Mouse (Mus musculus): ENCODE measurements around the gene Sec22c.

Sec22c gene

GRCm38 (mm10) chr9:121690734-121691133 lies 14.6 kb downstream of the Sec22c start:
- DNase-seq = no peak

DNA sequence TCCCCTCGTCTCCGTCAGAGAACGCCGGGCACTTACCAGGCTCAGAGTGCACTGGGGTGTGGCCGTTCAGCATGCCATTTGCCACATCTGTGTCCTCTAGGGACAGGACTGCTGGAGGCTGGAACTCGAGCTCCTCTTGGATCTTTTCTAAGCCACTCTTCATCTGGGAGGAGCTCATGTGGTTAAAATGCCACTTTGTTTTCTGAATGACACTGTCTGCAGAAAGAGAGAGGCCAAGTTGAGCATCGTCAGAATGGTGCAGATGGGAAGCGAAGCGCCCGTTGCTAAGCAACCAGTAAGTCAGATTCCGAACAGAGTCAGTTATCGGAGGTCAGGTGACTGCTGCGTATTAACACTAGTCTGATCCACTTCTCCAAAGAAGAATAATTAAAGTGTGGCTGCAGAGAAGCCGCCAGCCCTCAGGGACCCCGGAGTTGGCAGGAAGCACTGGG lies 15.1 kb downstream of the Sec22c start:
- DNase-seq = no peak

- no peak for DNase-seq
These were observed 20.6 kb downstream of the Sec22c start for GRCm38 (mm10) chr9:121684702-121685101.

DNA sequence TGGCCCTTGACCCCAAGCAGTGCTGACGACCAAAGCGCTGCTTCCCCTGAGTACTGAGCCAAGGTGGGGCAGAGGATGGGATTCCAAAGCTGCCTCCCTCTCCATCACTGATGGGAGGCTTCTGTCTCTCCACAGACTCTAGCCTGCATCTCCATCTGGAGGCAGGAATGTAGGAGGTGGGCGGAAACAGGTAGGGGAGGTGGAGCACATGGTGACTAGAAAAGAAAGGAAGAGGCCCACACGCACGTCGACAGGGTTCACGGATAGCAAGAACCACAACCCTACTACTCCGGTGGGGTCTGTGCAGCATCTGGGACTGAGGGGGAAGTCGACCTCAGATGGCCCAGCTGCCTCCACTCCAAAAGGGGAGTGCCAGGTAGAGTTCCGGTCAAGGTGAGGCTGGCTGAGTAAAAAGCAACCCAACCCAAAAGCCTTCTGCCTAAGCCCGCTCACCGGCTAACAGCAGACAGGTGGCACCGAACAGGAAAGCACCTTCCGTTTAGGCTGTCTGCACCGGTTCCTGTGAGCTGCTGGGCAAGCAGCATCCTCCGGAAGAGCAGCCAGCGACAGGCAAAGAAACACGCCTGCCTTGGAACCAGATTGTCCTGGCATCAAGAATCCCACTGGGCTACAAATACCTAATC lies 23.1 kb downstream of the Sec22c start:
- DNase-seq = peak; percentile 14 to 23

DNA sequence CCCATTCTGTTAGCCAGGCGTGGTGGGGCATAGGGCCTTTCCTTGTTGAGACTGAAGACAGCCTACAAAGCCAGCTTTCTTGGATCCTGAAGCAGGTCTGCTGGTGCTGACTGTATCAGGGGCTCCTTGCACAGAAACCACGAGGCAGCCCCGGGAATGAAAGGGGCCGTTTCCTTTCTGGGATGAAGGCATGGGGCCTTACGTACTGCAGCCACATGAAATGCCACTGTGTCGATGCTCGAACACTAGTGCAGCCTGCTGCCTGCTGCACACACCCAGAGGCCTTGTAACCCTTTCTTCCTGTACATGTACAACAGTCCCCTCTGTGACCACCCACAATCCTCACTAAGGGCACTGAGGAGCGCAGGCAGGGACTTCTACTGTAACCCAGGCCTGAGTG lies 24.1 kb downstream of the Sec22c start:
- no peak for DNase-seq

DNA sequence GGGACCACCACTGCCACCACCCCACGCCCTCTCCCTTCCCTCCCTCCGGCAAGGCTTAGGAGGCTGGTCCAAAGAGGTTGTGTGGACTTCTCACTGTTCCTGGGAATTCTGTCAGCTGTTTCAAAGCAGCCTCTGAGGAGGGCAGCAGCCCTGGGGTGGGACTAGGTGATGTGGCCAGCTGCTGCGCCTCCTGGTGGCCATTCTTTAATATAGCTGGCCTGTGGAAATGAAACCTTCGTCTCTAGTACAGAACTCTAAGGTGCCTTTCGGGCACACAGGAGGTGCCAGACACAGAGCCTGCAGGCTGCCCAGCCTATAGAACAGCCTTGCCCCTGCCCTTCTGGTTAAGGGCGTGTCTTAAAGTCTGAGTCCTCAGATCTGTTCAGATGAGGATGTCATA lies 25.7 kb downstream of the Sec22c start:
- DNase-seq = peak; percentile 75

GRCm38 (mm10) chr9:121677476-121677875 lies 27.8 kb downstream of the Sec22c start:
- DNase-seq = peak in 1 of 2 experiments; percentile 16

- DNase-seq = peak; percentile 27 to 28
These were observed 28.2 kb downstream of the Sec22c start for GRCm38 (mm10) chr9:121677069-121677468.

DNA sequence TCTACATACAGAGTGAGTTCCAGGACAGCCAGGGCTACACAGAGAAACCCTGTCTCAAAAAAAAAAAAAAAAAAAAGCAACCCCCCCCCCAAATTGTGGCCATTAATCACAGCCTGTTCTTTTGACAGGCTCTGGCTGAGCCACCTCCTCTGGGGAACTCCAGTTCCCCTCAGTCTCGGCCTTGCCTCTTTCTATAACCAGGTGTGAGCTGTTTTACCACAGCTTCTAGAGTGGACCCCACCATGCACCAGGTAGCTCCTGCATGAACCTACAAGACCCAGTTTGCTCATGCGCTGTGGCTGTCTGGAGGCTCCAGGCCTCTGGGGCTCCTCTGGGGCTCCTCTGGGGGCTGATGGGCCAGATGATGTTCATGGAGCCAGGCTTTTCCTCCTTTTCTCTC lies 29.7 kb downstream of the Sec22c start:
- DNase-seq = peak; percentile 48 to 50

GRCm38 (mm10) chr9:121675011-121675410 lies 30.3 kb downstream of the Sec22c start:
- peak; percentile 82 to 88 for DNase-seq

- peak; percentile 41 to 51 for DNase-seq
These were observed 31.6 kb downstream of the Sec22c start for GRCm38 (mm10) chr9:121673716-121674115.

DNA sequence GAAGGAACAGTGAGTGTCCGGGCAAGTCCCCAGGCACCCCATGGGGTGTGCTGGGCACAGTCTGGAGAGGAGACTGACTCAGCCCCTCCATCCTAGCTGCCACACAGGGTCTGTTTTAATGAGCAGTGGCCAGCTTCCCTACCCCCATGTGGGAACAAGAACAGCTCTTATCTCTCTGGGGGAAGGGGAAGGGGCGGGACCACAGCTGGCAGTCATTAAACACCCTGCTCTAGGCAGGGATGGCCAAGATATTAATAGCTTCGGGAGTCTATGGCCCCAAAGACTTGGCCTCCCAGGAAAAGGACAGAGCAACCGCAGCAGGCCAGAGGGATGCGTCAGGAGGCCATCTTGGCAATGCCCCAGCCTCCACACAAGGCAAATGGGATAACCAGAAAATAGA lies 33.0 kb downstream of the Sec22c start:
- DNase-seq = peak in 1 of 2 experiments; percentile 14

DNA sequence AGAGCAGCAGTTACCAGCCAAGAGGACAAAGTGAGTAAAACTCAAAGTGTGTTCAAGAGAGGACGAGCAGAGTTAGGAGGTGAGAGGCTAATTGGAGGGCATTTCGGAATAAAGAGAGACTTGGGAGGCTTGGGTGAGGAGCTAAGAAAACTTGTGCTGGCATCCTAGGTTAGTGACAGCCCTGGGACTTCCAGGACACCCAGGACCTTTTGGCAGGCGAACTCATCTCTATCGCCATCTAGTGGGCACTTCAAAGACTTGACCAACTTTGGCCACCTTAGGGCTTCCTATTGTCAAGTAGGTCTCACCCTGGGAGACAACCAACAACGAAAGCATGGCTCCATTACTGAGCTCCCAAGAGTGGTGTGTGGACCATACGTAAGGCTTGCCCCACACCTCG lies 34.0 kb downstream of the Sec22c start:
- peak; percentile 62 to 65 for DNase-seq

DNA sequence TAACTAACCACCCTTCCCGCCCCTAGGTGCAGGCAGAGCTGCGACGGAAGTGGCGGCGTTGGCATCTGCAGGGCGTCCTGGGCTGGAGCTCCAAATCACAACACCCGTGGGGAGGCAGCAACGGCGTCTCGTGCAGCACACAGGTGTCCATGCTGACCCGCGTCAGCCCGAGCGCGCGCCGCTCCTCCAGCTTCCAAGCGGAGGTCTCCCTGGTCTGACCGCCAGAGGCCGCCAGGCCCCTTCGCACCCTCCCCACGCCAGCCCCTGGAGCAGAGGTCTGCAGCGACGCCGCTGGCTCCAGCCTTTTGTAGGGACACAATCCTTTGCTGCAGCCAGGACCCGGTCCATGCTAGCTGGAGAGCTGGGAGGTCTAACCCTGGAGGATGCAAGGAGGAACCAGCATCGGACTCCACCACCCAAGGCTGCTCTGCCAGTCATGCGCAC lies 35.9 kb downstream of the Sec22c start:
- DNase-seq = peak; percentile 72

- DNase-seq = no peak
These were observed 37.5 kb downstream of the Sec22c start for GRCm38 (mm10) chr9:121667822-121668221.

- no peak for DNase-seq
These were observed 38.2 kb downstream of the Sec22c start for GRCm38 (mm10) chr9:121666957-121667630.

DNA sequence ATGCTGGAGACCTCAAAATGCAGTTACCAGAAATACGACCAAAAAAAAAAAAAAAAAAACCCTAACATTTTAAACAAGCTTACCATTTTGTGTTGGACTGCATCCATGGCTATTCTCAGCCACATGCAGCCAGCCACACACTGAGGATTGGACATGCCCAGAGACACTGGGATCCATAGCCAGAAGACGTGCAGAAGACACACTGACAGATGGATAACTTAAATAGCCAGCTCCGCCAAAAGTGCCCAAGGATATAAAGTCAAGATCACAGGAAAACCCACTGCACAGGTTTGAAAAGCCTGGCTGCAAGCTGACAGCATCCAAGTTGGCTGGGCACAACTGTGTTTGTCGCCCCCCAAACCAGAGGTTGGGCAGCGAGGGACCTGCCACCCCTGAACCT lies 41.2 kb downstream of the Sec22c start:
- no peak for DNase-seq

DNA sequence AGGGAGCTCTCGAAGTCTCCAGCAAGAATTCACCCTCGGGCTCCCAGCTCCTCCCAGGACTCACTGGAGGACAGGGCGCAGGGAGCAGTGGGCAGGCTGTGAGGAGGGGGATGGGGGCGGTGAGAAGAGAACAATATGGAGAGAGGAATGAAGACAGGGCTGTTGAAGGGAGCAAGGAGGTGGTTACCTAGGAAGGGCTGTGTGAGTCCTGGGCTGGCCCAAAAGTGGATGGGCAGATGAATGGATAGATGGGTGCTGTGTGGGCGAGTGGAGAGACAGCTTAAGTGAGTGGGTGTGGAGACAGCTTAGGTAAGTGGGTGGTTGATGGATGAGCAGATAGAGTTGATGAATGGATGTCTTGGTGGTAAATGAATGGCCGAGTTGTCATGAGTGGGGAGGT lies 41.8 kb downstream of the Sec22c start:
- DNase-seq = no peak

- DNase-seq = no peak
These were observed 45.5 kb downstream of the Sec22c start for GRCm38 (mm10) chr9:121659791-121660190.

DNA sequence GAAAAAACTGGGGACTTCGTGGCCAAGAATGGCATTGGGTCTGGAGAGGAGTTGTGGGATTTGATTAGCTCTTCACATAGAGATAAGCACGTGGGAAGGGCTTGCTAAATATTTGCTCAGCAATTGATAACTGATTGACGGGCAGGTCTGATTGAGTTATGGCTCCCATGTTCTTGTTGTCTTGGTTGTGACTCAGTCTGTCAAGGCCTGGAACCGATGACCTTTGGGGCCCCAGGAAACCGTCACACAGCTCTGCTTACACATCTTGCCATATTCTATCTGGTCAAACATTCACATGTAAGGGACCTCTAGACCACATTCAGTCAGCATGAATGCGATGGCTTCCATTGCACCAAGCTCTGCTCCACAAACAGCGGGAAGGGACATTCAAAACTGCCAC lies 47.0 kb downstream of the Sec22c start:
- no peak for DNase-seq

DNA sequence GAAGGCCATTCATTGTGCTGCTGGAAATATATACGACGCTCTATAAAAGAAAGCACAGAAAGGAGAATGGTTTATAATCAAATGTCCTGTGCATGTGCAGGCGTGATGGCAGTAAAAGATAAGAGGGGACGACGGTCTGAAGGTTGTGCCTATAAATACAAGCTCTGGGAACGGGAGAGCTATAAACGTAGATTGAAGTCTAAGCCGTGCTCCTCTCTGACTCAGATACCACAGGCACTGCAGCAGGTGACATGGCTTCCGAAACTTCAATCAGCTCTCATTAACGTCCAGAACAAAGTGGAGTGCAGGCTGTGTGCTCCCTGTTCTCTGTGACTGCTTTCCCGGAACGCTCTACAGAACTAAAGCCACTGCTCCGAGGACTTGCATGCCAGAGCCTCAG lies 48.1 kb downstream of the Sec22c start:
- no peak for DNase-seq

GRCm38 (mm10) chr9:121656322-121656721 lies 49.0 kb downstream of the Sec22c start:
- no peak for DNase-seq

GRCm38 (mm10) chr9:121653668-121654067 lies 51.6 kb downstream of the Sec22c start:
- DNase-seq = no peak

- DNase-seq = no peak
These were observed 58.3 kb downstream of the Sec22c start for GRCm38 (mm10) chr9:121647026-121647425.

GRCm38 (mm10) chr9:121644855-121645254 lies 60.4 kb downstream of the Sec22c start:
- DNase-seq = no peak

Data from B cell, adult 2 months (primary cell).